Mouse (Mus musculus) thymus, postnatal 4 days (tissue): ENCODE results near the gene Drc7.

Experiments
- DNase-seq: peaks from one replicate; pipeline ENCODE4 v3.0.0; 2021

Drc7 gene

DNA sequence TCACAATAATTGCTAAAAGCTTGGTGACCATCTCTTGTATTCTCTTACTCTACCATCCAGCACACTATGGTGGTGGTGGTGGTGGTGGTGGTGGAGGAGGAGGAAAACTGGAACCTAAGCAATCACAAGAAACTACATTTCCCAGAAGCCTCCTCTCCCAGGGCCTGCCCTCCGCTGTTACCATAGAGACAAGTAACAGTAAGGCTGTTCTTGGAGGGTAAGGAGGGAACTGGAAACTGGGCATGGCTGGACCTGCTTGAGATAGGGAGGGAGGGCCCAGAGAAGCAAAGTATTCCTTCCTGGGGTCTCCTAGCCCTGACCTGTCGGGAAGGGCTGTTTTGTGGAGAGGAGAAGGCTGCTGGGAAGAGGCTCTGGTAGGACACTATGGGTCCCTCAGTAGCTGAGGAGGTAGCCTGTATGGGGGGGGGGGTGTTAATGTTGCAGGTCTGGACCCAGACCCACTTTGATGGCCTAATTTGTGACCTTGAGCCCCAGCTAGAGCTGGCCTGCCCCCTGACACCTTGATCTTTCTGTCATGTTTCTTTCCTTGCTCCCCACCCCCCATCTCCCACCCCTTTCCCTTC lies at the start of gene Drc7:
TSS of gene Drc7 (plus strand) at position 177 of the 584 bp plus-strand sequence.
- DNase-seq, result no peak

DNA sequence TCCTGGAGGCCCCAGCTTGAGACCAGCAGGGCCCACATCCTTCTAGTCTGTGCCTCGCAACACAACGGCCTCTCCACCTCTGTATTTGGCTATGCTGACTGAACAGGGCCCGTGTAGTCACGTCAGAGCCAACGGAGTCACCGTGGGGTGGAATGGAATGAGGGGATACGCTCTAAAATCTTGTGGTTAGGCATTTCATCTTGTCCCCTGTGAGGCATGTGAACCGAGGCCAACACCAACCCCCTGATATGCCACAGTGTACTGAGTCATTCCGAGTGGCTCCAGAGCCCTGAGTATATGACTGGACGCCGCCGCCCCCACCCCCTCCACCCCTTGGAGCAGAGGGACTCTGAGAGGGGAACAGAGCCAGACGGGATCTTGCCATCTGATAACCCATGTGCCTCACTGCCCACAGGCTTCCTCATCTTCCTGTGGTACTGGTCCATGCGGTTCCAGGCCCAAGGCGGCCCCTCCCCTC lies 42.4 kb upstream of the Drc7 start:
- no peak for DNase-seq

DNA sequence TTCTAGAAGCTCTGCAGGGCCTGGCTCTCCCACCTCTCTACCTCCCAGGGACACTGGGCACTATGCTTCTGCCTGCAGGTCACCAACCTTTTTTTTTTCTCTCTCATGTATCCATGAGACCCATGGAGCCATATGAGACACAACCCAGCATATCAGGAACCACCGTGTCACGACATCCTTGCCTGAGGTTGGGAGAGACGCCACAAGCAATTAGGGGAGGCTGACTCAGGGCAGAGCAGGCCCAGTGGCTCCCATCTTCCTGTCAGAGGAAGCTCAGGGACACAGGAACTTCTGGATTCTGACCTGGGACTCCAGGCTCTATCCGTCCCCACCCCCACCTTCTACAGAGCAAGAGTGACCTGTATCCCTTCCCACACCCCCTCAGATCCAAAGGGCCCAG lies 39.0 kb upstream of the Drc7 start:
- DNase-seq, result no peak

DNA sequence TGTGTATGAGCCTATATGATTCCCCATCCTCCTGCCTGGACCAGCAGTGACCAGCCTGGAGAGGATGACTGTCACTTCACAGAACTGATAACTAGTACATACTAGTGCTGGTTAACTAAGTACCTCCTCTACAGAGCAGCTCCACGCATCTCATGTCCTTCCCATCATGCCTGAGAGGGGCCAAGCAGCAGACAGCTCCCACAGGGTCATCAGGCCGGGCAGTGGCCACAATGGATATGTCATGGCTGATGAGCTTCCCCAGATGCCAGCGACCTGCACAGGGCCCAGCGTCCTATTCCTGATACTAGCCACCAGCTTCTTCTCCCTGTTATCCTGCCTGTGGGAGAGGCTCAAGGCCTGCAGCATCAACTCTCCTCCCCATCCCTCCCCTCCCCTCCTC lies 38.2 kb upstream of the Drc7 start:
- no peak for DNase-seq

DNA sequence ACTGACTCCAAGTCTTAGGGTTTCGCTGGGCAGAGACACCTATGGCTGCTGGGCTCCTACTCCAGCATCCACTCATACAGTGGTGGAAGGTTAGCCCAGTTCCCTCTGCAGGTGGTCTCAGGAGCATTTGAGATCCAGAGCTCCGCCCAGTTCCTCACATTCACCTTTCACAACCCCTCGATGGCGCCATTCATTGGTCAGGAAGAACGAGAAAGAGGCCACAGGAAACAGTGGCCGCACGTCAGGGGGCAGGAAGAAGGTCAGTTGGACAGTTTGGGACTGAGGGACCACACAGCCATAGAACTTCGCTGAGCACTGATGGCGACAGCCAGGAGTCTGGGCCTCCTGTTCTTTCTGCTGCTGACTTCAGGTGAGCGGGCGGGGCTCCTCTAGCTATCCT lies 37.5 kb upstream of the Drc7 start, which contains the start of gene Adgrg3:
TSS of gene Adgrg3 (plus strand) at position 242 of the 400 bp plus-strand sequence.
- no peak for DNase-seq

DNA sequence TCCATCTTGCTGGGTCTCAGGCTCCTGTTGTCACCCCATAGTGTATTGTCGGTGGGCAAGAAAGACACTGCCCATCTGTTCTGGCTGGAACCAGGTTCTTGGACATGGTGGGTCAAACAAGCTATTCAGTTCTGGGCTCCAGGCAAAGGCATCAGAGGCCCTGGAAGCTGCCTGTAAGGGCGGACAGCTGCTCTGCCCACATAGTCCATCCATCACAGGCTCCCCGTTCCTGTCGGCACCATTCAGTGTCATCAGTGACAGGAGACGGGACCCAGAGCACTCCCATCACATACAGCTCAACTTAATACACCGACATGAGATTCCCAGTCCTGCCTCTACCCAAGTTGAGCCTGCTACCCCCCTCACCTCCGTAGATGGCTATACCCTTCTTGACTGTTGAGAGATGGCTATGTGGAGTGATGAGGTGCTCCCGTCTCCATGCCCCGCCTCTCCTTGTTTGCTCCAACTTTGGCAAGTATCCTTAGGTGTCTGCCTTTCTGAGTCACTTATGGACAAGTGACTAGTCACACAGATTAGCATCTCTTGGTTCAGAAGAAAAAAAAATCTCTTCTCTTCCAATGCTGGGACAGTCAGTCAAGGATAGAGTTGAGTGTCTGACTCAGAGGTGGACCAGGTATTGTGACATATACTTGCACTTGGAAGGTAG lies 36.8 kb upstream of the Drc7 start:
- no peak for DNase-seq

DNA sequence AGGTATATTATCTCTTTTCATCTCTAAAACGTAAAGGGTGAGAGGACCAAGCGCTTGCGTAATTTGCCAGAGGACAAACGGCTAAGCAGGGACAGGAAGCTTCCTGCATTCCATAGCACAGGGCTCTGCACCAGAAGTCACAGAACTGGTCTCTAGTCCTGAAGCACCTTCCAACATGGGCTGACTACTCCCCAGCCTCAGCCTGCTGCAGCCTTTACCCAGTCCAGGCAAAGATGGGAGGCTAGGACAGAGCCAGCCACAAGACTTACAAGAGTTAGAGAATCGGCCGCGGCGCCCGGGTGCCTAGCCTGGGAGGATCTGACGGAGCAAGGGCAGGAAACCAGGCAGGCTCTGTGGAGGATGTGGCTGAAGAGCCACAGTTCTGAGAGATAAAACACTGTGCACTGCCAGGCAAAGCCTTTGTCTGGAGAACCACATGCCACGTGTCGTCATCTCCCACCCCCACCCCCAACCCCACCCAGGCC lies 34.6 kb upstream of the Drc7 start:
- DNase-seq, result peak; percentile 77

DNA sequence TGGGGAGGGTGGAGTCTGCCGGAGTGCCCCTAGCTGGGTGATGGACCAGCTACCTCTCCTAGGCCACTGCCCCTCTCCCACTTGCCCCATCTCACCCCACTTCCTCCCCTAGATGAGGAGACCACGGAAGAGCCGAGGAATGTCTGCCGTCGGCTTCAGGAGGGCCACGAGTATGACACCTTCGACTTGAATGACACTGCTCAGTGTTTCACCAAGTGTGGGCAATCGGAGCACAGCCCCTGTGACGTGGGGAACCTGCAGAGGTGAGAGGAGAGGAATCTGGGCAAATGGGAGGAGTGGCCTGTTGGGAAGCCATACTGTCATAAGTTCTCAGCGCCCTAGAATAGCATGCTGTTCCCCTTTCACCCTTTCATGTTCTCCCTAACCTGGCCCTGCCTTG lies 34.1 kb upstream of the Drc7 start:
- peak; percentile 25 for DNase-seq

DNA sequence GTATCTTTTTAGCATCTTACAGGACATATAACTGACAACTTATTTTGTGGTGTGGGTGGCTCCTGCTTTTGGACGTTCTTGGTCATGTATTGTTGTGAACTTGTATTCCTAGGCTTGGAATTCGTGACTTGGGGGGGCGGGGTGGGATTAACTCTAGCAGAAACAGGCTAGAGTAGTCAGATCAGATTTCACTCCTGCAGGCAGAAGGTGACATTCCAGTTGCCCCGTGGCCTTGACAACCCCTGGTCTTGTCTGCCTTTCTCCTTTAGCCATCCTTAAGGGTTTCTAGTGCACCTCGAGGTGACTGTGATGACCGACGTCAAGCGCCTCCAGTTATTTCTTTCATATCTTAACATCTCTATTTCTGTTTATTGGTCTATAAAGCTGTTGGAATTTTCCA lies 31.7 kb upstream of the Drc7 start:
- DNase-seq, result no peak

DNA sequence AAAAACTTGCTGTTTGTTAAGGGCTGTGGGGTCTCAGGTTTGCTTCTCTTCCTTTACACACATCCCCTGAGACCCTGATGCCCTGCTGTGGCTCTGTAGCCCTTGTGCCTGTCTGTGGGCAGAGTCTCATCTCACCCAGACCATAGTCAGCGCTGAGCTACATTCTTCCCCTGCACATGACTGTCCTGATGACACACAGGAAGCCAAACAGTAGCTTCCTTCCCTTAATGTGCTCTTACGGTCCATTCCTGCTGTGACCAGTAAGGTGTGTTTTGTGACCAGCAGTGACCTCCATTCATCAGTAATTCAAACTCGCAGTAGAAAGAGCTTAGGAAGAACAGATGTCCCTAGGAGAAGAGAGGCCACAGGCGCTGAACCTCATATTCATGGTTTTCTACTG lies 30.5 kb upstream of the Drc7 start:
- DNase-seq, result no peak

DNA sequence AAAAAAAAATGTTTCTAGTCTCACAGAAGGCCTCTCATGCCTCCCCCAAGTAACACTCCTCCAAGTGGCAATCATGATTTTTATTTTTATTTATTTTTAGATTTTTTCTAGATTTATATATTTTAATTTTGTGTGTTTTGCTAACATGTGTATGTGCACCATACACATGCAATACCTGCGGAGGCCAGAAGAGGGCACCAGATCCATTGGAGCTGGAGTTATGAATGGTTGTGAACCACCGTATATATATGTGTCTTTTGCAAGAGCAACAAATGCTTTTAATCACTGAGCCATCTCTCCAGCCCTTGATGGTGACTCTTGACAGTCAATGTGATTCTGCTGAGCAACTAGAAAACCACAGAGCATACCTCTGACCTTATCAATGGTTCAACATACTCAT lies 29.5 kb upstream of the Drc7 start:
- peak; percentile 77 for DNase-seq

DNA sequence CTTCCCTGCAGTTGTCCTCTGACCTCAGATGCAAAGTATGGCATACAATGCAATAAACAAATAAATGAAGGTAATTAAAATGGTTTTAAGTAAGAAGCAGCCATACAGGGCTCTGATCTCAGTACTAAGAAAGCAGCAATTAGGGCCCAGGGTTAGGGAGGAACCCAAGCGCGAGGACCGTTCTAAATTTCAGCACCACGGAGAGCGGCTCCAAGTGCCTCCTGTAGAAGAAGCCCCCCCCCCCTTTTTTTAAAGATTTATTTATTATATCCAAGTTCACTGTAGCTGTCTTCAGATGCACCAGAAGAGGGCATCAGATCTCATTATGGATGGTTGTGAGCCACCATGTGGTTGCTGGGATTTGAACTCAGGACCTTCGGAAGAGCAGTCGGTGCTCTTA lies 26.5 kb upstream of the Drc7 start:
- DNase-seq, result peak; percentile 70

DNA sequence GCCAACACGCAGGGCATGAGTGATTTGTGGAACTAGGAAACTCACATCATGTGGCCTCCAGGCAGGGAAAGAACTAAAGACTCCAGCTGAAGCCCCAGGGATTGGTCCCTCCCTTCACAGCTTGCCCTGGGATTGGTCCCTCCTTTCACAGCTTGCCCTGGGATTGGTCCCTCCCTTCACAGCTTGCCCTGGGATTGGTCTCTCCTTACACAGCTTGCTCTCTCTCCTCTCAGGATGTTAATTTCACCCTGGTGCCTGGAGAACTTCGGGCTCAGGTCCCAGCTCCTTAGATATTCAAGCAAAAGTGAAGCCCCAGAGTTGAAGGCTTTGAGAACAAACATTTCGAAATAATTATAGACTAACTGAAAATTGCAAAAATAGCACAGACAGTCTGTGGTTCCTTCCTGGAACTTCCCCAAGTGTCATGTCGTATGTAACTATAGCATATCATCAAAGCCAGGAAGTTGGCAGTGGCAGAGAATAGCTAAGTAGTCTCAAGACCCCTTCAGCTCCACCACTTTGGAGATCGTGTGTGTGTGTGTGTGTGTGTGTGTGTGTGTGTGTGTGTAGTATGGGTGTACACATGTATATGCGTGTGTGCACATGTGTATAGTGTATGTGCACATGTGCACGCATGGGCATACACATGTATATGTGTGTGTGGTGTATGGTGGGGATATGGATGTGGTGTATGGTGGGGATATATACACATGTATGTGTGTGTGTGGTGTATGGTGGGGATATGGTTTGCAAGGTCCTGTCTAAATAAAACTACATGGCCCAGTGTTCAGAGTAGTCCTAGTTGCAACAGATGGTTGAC lies 17.6 kb upstream of the Drc7 start:
- DNase-seq, result no peak

DNA sequence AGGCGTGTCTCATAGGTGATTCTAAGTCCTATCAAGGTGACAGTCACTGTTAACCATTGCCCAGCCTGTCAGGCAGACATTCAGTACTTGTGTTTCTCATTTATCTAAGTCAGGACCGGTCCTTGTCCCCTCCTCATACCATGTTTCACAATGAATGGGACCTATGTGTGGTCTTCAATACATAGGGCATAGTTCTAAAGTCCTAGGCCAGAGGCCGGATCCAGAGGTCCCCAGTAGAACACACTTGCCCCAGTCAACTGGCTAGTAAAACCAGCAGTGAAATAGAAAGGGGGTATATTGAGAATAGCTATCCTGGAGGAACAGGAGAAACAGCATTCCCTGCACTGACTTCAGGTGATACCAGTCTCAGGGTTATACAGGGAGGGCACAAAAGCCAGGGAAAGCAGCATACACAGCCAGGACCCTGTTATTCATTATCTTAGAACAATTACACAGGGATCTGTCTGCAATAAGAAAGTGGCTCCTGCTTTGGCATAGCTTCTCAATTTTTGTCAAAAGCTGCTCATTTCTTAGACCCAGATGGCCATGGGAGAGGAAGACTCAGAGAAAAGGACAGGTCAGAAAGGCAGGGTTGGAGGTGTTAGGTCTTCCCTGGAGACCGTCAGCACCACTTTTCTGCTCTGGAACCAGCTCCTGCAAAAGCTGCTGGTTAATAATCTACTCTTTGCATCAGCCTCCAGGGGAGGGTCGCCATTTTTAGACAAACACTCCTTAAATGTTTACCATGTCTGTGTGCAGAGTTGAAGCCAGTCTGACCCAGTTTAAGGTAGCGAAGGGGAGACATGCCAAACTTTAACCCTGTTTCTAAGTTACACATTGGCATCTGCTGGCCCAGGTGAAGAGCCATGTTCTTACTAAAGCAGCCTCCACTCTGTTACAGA lies 12.8 kb upstream of the Drc7 start:
- DNase-seq, result no peak

DNA sequence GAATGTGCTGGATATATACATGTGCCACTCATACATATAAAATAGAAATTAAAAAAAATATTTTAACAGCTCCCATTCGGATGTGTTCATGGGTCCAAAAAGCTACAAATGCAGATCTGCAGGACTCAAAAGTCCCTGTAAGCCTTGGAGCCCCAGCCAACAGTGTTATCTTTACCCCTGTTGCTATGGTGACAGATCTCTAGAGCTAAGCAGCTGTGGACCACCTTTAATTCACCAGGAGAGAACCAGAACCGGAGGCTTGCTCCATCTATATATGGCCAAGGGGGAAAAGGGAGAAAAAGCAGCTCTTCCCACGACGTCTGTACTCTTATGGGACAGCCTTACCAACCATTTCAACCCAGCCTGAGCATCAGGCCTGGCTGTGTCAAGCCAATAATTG lies 10.1 kb upstream of the Drc7 start:
- no peak for DNase-seq

DNA sequence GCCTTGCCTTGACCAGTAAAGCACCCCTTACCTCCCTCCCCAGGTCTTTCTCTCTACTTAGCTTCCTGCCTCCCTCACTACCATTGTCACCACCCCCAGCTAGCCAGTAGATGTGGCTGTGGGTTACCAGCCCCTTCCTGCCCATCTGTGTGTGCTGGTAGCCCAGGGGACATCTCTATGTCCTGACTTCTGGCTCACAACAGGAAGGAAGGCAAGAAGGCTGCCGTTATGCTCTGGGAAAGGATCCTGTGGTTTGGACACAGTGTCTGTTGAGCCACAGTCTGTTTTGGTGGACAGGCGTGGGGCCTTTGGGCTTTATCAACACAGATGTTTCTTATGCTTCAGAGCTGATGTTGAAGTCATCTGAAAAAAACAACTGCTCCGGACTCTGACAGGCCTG lies 7.9 kb upstream of the Drc7 start:
- DNase-seq, result no peak

DNA sequence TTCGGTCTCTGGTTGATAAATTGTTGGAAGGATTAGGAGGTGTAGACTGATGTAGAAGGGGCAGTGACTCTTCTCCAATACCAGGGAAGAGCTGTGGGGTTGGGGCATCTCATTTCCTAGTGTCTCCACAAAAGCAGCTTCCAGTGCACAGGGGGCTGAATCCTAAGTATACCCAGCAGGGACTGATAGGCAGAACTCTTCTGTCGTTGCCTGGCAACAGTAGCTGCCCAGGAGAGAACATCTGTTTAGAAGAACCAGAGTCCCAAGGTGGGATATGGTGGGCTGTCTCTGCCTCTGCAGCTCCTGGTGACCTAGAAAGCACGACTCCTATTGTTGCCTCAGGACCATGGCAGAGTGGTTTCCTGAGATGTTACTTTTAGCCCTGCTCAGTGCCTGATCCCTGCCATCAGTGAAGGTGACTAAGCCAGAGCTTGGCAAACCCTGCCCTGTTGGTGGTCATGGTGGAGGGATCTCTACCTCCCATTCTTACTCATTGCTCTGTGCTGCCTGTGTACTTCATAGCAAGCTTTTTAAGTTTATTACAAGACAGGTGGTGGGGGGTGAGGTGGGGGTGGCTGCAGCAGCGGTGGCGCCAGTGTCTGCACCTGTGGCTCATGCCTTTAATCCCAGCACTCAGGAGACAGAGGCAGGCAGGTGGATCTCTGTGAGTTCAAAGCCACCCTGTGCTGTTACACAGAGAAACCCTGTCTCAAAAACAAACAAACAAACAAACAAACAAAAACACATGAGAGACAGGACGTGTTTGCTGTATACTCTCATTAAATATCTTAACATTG lies 6.8 kb upstream of the Drc7 start:
- peak; percentile 30 for DNase-seq

DNA sequence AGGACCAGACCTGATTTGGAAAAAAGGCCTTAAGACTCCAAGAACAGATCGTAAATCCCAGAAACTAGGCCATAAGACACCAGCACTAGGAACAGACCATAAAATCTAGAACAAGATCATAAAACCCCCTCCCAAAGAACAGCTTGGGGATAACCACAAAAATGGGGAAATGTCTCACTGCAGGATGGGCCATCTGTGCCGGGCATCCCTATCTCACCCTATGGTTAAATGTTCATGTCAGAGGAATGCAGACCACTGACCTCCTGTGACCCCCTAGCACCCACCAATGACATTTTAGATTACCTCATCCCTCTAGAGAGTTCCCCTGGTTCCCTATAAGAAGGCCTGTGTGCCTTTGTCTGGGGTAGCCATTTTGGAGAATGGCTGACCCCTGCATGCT lies 5.3 kb upstream of the Drc7 start:
- DNase-seq, result no peak

DNA sequence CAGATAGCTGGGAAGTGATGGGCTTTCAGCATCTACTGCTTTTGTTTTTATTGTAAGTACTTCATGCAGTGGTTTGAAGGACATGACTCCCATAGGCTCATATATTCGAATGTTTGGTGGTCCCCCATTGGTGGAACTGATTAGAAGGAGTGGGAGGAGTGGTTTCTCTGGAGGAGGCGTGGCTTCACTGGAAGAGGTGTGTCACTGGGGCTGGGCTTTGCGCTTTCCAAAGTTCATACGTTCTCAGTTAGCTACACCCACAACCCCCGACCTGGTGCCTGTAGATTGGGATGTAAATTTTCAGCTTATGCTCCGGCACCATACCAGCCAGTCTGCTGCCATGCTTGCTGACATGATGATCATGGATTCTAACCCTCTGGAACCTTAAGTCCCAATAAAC lies 465 bp upstream of the Drc7 start:
- DNase-seq, result no peak

DNA sequence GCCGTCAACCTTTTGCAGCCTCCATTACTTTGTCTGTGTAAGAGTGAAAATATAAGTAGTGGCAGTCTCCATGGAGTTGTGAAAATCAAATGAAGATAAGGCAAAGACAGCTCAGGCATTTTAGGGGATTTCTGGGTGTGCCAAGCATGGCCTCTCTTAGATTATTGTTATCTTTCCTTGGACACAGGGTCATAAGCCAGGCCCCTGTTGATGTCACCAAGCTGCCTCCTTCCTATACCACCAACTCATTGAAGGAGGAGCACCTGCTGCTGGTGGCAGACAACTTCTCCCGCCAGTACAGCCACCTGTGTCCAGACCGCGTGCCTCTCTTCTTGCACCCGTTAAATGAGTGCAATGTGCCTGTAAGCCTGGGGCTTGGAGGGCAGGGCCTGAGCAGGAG lies 1.5 kb downstream of the Drc7 start:
- no peak for DNase-seq

DNA sequence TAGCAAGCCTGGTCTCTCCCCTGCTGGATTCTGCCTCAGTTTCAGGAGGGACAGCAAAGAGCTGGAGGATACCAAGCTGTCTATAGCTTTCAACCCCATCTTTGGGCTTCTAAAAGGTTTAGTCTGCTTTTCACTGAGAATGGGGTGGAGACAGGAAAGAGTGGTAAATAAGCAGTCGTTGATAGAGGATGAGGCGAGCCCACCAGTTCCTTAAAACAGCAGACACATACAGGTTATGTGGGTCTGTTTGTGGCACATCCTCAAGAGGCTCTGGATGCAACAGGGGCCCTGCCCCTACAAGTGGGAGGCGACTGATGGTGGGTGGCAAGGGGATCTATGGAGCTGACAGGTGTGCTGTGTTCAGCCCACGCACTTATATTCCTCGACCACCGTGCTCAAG lies 3.8 kb downstream of the Drc7 start:
- no peak for DNase-seq
